Mouse (Mus musculus) activated CD4-positive, CD25-positive, alpha-beta regulatory T cell (primary cell): ENCODE measurements around the gene Cyp51. TPM values are rescaled to one million over a fixed set of nuclear protein-coding genes. Genes with fewer than 3 reads are reported as not detected.

Experiments
- polyA plus RNA-seq, 2 experiments: library from polyadenylated mRNA; unstranded; fragments of 100-300 nt; shearing (Covaris generic); gene quantifications; one replicate each; pipeline ENCODE4 v1.2.1; 2017

The Cyp51 gene
- 10 to 100 TPM in 1 of 2 experiments, 1 to 10 TPM in 1; 9.1 to 38.7 TPM for polyA plus RNA-seq

DNA sequence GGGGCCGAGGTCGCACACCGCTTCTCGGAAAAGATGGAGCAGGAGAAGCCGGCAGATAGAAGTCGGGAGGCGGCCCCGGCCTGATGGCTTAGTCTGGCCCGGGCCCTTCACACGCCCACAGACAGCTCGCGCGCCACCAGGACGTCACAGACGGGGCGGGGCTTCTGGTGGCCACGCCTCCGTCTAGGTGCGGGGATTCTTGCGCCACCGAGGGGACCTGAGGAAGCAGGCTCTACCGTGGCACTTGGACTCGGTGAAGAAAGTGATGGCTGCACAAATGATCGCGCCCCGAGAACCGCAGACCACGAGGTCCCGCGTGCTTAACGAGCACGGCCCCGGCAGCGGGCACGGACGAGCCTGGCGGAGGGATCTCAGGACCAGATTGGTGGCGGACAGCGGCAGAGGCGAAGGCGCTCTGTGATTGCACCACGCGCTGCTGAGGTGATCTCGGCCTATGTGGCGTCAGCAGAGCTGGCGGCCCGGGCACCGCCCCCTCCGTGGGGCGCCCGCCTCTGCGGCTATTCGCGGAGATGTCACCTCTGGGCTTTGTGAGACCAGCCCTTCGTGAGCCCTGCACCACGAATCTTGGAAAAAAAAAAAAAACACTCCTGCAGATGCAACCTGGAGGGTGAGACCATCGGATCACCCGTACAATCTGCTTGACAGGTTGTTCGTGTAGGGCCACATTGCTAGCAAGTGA, at the start of gene Cyp51:
TSS of gene Cyp51 (minus strand) at position 406 of the 700 bp plus-strand sequence.

Other genes starting within 250 kb of the Cyp51 start
- 10 to 100 TPM; 23.5 to 27.6 TPM for gene Mterf1a, start 210.8 kb downstream of the Cyp51 start, polyA plus RNA-seq
- gene Akap9, start 176.7 kb downstream of the Cyp51 start, polyA plus RNA-seq = 100 to 1,000 TPM; 117 to 141 TPM
- 1 to 10 TPM; 6.3 to 7.7 TPM for gene Mterf1b, start 87.6 kb upstream of the Cyp51 start, polyA plus RNA-seq